Mouse (Mus musculus) embryo, embryonic 11.5 days (tissue): ENCODE data around the gene Bak1.

ENCODE experiments used
- DNase-seq: peaks from one replicate; pipeline ENCODE4 v3.0.0-alpha.2; 2012; ENCODE audit warnings: low read depth, low spot score

The Bak1 gene

GRCm38 (mm10) chr17:27021736-27022135 is 7.1 kb downstream of the Bak1 start:
- DNase-seq = no peak

GRCm38 (mm10) chr17:27021076-27021475 is 7.7 kb downstream of the Bak1 start:
- no peak for DNase-seq

- DNase-seq = no peak
Measured at GRCm38 (mm10) chr17:27018555-27019196, 10.1 kb downstream of the Bak1 start.

DNA sequence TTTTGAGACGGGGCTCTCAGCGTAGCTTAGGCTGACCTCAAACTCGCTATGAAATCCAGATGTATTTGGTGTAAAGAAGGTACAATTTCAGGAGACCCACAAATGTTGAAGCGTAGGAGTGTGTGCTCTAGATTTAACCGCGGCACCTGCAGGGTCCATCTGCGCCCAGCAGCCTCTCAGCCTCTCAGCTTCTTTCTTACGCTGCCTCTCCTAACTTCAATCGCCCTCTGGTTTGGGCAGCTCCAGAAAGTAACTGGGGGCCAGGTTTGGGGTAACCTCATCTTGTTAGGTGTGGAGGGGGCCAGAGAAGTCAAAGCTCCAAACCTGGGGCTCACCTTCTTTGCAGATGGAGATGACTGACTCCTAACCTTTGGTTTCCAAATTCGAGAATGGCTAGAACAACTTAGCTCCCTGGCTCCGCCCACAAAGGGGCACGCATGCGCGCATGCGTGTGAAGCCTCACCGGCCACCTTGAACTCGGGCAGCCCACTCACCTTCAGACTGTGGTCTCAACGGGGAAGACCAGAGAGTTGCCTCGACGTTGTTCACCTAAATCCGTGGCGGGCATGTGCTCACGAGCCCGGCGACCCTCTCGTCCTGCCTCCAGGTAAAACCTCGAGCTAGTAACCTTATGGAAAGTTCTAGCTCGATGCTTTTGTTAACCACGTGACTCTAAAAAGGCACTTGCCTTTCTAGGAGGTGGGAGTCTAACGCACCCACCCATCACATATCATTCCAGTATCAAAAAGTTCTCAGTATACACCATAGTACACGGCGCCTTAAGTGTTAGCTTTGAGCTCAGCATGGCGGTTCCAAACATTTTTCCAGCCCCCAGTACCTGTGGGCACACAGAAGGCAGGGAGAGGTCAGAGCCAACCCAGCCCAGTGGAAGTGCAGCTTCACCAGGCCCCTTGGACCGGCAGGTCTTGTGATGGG is 11.0 kb downstream of the Bak1 start:
- DNase-seq = peak; percentile 91

GRCm38 (mm10) chr17:27012909-27013308 is 15.9 kb downstream of the Bak1 start:
- DNase-seq = no peak

- no peak for DNase-seq
Measured at GRCm38 (mm10) chr17:27011998-27012672, 16.7 kb downstream of the Bak1 start.

- no peak for DNase-seq
Measured at GRCm38 (mm10) chr17:27011167-27011566, 17.6 kb downstream of the Bak1 start.

DNA sequence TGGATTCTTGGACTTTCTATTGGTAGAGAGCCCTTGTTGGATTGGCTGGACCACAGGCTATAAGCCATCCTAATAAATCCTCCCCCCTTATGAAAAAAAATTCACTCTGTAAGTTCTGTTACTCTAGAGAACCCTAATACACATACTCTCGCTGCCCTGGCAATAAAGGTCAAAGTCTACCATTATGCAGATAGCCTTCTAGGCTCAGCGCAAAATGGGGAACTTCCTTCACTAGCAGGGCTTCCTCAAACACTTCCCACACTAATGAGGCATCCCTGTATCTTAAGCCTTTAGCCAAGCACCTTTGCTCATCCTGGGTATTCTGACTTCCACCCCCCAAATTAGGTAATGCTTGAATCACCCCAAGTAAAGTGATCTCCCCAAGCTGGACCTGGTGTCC is 20.5 kb downstream of the Bak1 start:
- DNase-seq = no peak

DNA sequence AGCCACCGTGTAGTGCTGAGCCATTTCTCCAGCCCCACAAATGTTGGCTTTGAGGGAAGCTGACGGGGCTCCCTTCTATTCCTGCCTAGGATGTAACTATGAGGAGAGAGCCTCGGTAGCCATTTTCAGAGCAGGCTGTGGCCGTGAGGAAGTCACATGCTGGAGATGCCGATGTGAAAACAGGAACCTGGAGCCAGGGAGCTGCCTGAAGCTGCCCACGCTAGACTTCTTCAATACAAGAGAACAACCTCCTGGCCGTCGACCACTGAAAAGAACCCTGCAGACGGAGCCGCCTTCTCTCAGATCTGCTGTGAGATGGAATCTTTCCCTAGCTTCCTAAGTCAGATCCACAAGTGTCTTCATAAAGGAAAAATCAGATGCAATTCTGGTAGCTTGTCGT is 23.2 kb downstream of the Bak1 start:
- no peak for DNase-seq

DNA sequence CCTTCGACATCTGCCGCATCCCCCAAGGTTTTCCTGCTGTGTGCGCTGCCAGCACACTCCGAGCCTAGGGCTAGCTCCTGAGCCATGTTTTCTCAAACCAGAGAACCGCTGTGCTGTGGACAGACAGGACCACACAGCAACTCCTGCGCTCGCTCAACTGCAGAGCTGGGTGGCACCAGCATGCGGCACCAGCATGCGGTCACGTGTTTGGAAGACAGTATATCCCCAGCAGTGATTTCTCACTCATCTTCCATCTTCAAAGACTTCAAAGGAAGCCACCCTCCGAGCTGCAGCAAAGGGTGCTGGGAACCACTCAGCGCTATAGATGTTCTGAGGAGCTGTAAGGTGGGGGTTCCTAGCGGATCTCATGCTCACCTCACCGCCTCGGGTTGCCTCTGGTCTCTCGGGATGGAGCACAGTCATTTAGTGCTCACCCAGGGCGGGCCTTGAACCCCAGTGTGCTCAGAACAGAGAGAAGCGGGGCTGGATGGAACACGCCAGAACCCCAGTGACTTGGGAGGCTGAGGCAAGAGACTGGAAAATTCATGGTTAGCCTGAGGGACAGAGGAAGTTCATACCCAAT is 23.8 kb downstream of the Bak1 start:
- DNase-seq = no peak

DNA sequence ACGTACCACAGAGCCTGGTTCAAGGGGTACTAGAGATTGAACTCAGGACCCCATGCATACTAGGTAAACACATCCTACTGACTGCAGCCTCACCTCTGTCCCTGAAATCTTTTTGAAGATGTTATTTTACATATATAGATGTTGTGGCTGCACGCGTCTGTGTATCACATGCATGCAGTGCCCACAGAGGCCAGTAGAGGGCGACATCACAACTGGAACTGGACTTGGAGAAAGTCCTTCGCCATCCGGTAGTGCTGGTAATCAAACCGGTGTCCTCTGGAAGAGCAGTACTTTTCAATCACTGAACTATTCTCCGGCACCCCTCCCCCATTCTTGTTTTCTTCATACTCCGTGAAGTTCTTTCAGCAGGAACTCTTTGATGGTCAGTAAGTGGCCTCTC is 24.4 kb downstream of the Bak1 start:
- no peak for DNase-seq

DNA sequence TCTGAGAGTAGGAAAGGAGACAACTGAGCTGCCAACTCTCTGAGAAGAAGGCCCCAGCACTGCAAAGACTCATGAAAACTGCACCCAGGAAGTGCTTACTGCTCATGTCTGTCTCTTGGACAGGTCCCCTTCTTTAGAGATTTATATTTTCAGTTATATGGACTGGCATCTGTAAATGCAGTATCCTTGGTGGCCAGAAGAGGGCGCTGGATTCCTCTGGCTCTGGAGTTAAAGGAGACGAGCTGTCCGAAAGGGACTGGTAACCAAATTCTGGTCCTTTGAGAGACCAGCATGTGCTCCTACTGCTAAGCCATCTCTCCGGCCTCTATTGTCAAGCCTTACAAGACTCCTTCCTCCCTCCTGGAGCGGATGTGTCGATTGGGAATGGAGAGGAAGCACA is 26.9 kb downstream of the Bak1 start:
- DNase-seq = no peak

DNA sequence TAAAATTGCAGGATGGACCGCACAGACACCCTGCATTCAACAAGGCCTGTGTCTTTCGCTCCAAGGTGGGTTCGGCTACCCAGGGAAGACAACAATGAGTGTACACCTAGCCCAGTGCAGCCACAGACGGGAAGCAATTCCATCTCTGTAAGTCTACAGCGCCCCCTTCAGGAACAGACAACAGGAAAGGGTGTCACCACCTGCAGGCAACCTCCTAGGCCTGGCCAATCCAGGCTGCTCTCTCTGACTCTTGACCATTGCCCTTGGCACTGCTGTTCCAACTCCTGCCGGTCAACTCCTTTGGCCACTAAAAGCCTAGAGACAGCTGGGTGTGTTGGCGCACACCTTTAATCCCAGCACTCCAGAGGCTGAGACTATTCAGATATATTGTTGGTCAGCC is 27.7 kb downstream of the Bak1 start:
- no peak for DNase-seq

DNA sequence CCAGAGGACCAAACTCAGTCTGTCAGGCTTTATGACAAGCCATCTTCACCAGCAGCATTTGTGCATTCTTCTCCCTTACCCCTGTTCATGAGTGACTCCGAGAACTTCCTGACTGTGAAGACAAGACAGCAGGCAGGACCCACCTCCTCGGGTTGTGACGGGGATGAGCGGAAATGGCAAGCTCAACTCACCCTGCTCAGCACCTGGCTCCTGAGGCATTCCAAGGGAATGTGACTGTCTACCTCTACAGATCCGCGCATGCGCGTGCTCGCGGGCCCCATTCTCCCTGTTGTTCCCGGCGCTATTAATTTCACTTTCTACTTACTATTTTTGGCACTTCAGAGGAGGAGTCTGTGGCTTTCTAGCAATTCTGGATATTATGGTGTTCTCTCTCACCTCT is 28.8 kb downstream of the Bak1 start:
- no peak for DNase-seq

- DNase-seq = no peak
Measured at GRCm38 (mm10) chr17:26998283-26998682, 30.5 kb downstream of the Bak1 start.

- DNase-seq = no peak
Measured at GRCm38 (mm10) chr17:26997661-26998060, 31.1 kb downstream of the Bak1 start.

- DNase-seq = no peak
Measured at GRCm38 (mm10) chr17:26995562-26995961, 33.2 kb downstream of the Bak1 start.

DNA sequence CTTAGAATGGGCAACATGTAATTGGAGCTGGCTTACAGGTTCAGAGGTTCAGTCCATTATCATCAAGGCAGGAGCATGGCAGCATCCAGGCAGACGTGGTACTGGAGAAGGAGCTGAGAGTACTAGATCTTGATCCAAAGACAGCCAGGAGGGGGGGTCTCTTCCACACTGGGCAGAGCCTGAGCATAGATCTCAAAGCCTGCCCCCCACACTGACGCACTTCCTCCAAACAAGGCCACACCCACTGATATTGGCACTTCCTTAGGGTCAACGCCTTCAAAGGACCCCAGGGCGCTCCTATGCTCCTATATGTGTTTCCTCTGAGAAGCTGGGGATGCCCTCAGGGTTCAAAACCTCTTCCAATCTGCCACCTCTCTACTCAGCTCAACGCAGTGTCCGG is 33.8 kb downstream of the Bak1 start:
- DNase-seq = no peak

GRCm38 (mm10) chr17:26994410-26994809 is 34.4 kb downstream of the Bak1 start:
- DNase-seq = no peak

GRCm38 (mm10) chr17:26990521-26990920 is 38.3 kb downstream of the Bak1 start:
- DNase-seq = no peak

DNA sequence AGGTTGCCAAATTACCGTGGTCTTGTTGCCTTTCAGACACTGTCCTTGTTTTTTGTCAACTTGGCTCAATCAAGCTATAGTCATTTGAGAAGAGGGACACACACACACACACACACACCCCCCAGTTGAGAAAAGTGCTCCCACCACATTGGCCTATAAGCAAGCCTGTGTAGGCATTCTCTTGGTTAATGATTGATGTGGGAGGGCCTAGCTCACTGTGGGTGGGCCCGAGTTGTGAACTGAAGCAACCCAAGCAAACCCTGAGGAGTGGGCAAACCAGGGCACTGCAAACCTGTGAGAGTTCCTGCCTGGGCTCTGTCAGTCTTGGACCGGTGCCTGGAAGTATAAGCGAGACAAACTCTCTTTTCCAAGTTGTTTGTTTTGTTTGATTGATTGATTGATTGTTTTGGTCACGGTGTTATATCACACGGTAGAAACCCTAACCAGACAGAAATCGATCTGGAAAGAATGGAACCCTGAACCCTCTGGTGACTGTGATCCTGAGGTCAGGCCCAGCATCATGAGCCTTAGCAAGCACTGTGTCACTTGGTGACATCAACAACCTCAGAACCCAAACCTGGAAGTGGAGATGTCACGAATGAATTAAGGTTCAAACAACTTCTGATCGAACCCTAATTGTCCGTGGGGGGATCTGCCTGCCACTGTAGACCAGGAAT is 43.2 kb downstream of the Bak1 start:
- DNase-seq = no peak

DNA sequence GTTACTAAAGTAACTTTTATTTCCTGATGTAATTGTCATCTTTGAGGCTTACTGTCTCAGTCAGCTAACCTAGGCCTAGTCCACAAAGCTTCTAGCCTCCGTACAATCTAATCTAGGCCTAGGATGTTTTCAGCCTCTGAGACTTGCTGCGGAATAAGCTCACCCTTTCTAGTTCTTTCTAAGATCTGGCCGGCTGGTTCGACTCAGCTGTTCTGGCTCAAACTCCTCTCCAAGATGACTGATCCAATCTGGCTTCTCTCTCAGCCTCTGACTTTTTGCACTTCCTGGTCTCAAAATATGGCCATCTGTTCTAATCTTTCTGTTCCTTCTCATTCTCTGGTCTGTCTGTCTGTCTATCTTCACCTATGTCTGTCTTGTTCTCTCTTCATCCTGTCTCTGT is 45.4 kb downstream of the Bak1 start:
- DNase-seq = no peak
